Mouse (Mus musculus) cortical plate, adult 2 months (tissue): ENCODE measurements at regions not wholly inside any gene's neighbourhood (a gene's known extent, or its start where the extent isn't known, plus 50 kb on each side); places are given as distances from the start of the nearest gene placed in this dataset.

ENCODE experiments used
- CTCF ChIP-seq: fragments of 200-500 bp; IDR thresholded peaks from 2 replicates; pipeline ENCODE4 v1.5.1; 2011; ENCODE audit warnings: mild to moderate bottlenecking, control low read depth, low read length; ENCODE audit not compliant: insufficient read depth; ENCODE audit errors: extremely low read depth
- POLR2A ChIP-seq: fragments of 200-500 bp; IDR thresholded peaks from 2 replicates; pipeline ENCODE4 v1.6.1; 2011; ENCODE audit warnings: mild to moderate bottlenecking, low read length, control low read depth; ENCODE audit not compliant: insufficient read depth; ENCODE audit errors: extremely low read depth

- no peak for TF ChIP-seq POLR2A
- TF ChIP-seq CTCF, result no peak
Measured at GRCm38 (mm10) chr3:41163767-41164166, 80.9 kb upstream of the Pgrmc2 start.
